Comparison of ENCODE assay signal across 15 mouse cellular contexts in the genomic region with DNA sequence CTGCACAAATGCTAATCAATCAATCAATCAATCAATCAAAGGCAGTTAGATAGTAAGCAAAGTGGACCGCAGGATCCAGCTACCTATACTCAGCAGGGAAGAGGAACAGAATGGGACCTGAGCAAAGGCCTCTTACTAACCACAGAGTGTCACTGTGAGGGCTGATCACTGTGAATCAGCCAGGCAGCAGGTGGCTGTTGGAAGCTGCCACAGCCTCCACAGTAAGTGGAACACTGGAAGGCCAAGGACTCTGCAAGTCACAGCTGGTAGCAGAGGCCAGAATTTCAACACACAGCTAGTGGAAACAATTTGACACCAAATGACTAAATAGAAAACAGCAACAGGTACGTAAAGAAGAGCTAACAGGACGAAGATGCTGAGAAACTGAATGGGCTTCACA.
A peak's percentile ranks its signal among the peaks of the same experiment; 100 is the strongest.
DNase-seq lines count a peak whose midpoint lies in the region; ATAC-seq and TF ChIP-seq lines count a peak whose summit lies in the region.
"Had no signal": no experiment of that assay in that cellular context is flagged by ENCODE, and none has a peak within 500 bp of the region (broad histone marks: within the 10 kb centered on the region; RNA-seq: fewer than 3 reads in every experiment).

No protein-coding gene starts in this region.

- no peaks in the 10 kb centered on the region for H3K27me3 ChIP-seq in myocyte (ENCODE audit: control insufficient read depth, insufficient read depth, insufficient read length)
- H3K27me3 ChIP-seq: heart, embryonic 13.5 days had no signal

- TF ChIP-seq POLR2A in myocyte (IDR thresholded peaks at IDR 0.05; ENCODE audit: insufficient read length, low read depth): no peak

- no peaks in the 10 kb centered on the region for H3K79me2 ChIP-seq in myocyte (ENCODE audit: control insufficient read depth, insufficient read depth)

- no peak for TF ChIP-seq CTCF in layer of hippocampus, adult 2 months (conservative IDR thresholded peaks at IDR 0.05)

- H3K4me2 ChIP-seq in myocyte (ENCODE audit: low read depth): no peak overlapping the region
- H3K4me2 ChIP-seq: heart, embryonic 13.5 days had no signal

- DNase-seq in frontal cortex, postnatal 10 days (ENCODE audit: low spot score in 2 of 2): no peak
- no peak for DNase-seq in layer of hippocampus, adult 2 months (ENCODE audit: low spot score in 2 of 2)
- DNase-seq in layer of hippocampus, adult 9-11 months: no peak
- peak; percentile 72 for DNase-seq in adrenal gland, adult 2 months
- DNase-seq in gastrocnemius, postnatal 25 days: no peak
- DNase-seq: kidney, adult 8-10 months; kidney, postnatal 14 days; lung, adult 18-20 months; lung, postnatal 14 days; thymus, postnatal 14 days had no signal

- peak overlapping the region; percentile 37 for H3K27ac ChIP-seq in layer of hippocampus, adult 2 months
- H3K27ac ChIP-seq: heart, embryonic 13.5 days; left cerebral cortex, adult 2 months had no signal

- H3K4me3 ChIP-seq in layer of hippocampus, adult 2 months: no peak overlapping the region
- H3K4me3 ChIP-seq in myocyte: no peak overlapping the region
- H3K4me3 ChIP-seq: heart, embryonic 13.5 days; left cerebral cortex, adult 2 months had no signal

- peaks cover 43% of the 10 kb centered on the region for H3K36me3 ChIP-seq in myocyte (ENCODE audit: control insufficient read depth, insufficient read depth)

- peak; percentile 32; the same call in 1 of the 2 replicates for ATAC-seq in frontal cortex, adult (ENCODE audit: low TSS enrichment)
- ATAC-seq: forebrain, embryonic 14.5 days had no signal

- H3ac ChIP-seq in myocyte (ENCODE audit: control insufficient read depth, insufficient read length): no peak overlapping the region

TF ChIP-seq in myocyte, 11 proteins besides CTCF, POLR2A, EP300 and RAD21:
- TF ChIP-seq MYOG (IDR thresholded peaks at IDR 0.05; ENCODE audit: control insufficient read depth in 1 of 3, insufficient read depth in 1 of 3, insufficient read length in 2 of 3, low read depth in 2 of 3) (peak in 1 of 3 experiments; percentile 62), MYOD1 (IDR thresholded peaks at IDR 0.05; ENCODE audit: control insufficient read depth in 1 of 3, insufficient read length in 2 of 3, low read depth in 2 of 3) (peak in 2 of 3 experiments; percentile 16 to 66), CEBPB (IDR thresholded peaks at IDR 0.05; ENCODE audit: insufficient read depth, poor library complexity, severe bottlenecking) (no peak)
